In the genomic region with DNA sequence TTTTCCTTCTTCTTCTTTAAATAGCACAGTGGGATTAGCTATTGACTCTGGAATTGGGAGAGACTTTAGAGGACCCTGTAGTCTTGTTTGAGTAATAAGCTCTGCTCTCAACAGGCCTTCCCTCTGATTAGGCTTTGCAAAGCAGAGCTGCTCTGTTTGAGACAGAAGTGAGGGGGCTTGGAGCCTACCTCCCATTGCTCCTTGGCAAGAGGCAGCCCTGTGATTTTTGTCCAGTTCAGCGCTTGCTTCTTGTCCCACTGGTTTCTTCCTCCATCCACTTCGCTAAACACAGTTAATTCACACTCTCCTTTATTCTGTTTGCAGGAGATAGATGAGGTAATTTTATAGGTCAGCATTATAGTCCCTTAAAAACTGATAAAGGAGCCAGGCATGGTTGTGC, we compare ENCODE assay signal across 15 mouse cellular contexts. TPM values are rescaled to one million over a fixed set of nuclear protein-coding genes. Genes with fewer than 3 reads are reported as not detected.
DNase-seq lines count a peak whose midpoint lies in the region; ATAC-seq and TF ChIP-seq lines count a peak whose summit lies in the region.
"Had no signal": no experiment of that assay in that cellular context is flagged by ENCODE, and none has a peak within 500 bp of the region (broad histone marks: within the 10 kb centered on the region; RNA-seq: fewer than 3 reads in every experiment).

No protein-coding gene starts in this region.

- no peak for TF ChIP-seq EP300 in ES-Bruce4 (IDR thresholded peaks at IDR 0.05; ENCODE audit: insufficient read depth, low read depth, low read length)

- no peak overlapping the region for H3K27ac ChIP-seq in forebrain, postnatal 0 days (ENCODE audit: low read depth, low read length)
- no peak overlapping the region for H3K27ac ChIP-seq in forebrain, embryonic 15.5 days (replicated peaks)
- peak overlapping the region; percentile 82 for H3K27ac ChIP-seq in liver, embryonic 12.5 days
- H3K27ac ChIP-seq in liver, embryonic 11.5 days (ENCODE audit: low read depth, low read length) = no peak overlapping the region
- peak overlapping the region; percentile 76 for H3K27ac ChIP-seq in ES-Bruce4 (ENCODE audit: insufficient read depth, low read length)
- H3K27ac ChIP-seq in liver, embryonic 16.5 days (ENCODE audit: low read length) = peak overlapping the region; percentile 69
- H3K27ac ChIP-seq: forebrain, embryonic 12.5 days; heart, embryonic 13.5 days; kidney, postnatal 0 days had no signal

- DNase-seq in forebrain, postnatal 0 days = no peak
- DNase-seq in liver, embryonic 11.5 days (ENCODE audit: low spot score) = no peak
- no peak for DNase-seq in embryo, embryonic 10.5 days (ENCODE audit: low spot score)
- DNase-seq: heart, postnatal 4 days; kidney, adult 18-20 months; thymus, postnatal 25 days had no signal

- TF ChIP-seq POLR2A in ES-Bruce4 (IDR thresholded peaks at IDR 0.05; ENCODE audit: insufficient read depth, low read length) = no peak

- no peaks in the 10 kb centered on the region for H3K27me3 ChIP-seq in forebrain, postnatal 0 days (ENCODE audit: insufficient read depth, low read length)
- H3K27me3 ChIP-seq in forebrain, embryonic 15.5 days = no peaks in the 10 kb centered on the region
- H3K27me3 ChIP-seq in liver, embryonic 12.5 days (replicated peaks) = no peaks in the 10 kb centered on the region
- H3K27me3 ChIP-seq in liver, embryonic 11.5 days (replicated peaks; ENCODE audit: control insufficient read depth, insufficient read depth, low read length) = no peaks in the 10 kb centered on the region
- H3K27me3 ChIP-seq in ES-Bruce4 (ENCODE audit: control insufficient read depth, insufficient read depth, low read length, poor library complexity, severe bottlenecking) = no peaks in the 10 kb centered on the region
- no peaks in the 10 kb centered on the region for H3K27me3 ChIP-seq in liver, embryonic 16.5 days (ENCODE audit: control insufficient read depth, insufficient read depth, low read depth, low read length)
- H3K27me3 ChIP-seq: forebrain, embryonic 12.5 days; heart, embryonic 13.5 days had no signal

- no peaks in the 10 kb centered on the region for H3K9me3 ChIP-seq in forebrain, postnatal 0 days (ENCODE audit: low read length)
- no peaks in the 10 kb centered on the region for H3K9me3 ChIP-seq in forebrain, embryonic 15.5 days
- H3K9me3 ChIP-seq in liver, embryonic 12.5 days (replicated peaks) = no peaks in the 10 kb centered on the region
- no peaks in the 10 kb centered on the region for H3K9me3 ChIP-seq in liver, embryonic 11.5 days (ENCODE audit: control insufficient read depth, low read length)
- H3K9me3 ChIP-seq in ES-Bruce4 (replicated peaks; ENCODE audit: control insufficient read depth, insufficient read depth, low read length, poor library complexity, severe bottlenecking) = no peaks in the 10 kb centered on the region
- no peaks in the 10 kb centered on the region for H3K9me3 ChIP-seq in liver, embryonic 16.5 days (replicated peaks; ENCODE audit: control insufficient read depth, low read length)
- H3K9me3 ChIP-seq: forebrain, embryonic 12.5 days; heart, embryonic 13.5 days had no signal

- ATAC-seq in forebrain, postnatal 0 days = 0 out of 2 replicates have a peak, but pooled peaks have one; percentile 13
- no peak for ATAC-seq in forebrain, embryonic 15.5 days (replicated peaks)
- no peak for ATAC-seq in liver, embryonic 12.5 days
- ATAC-seq in liver, embryonic 11.5 days (replicated peaks; ENCODE audit: low FRiP score) = no peak
- ATAC-seq in liver, embryonic 16.5 days (ENCODE audit: low read depth) = no peak
- ATAC-seq: CD4-positive, CD25-positive, alpha-beta regulatory T cell, adult 4 months; midbrain, embryonic 16.5 days had no signal

- H3K4me3 ChIP-seq in forebrain, postnatal 0 days (ENCODE audit: low read depth, low read length) = no peak overlapping the region
- H3K4me3 ChIP-seq in forebrain, embryonic 15.5 days = no peak overlapping the region
- no peak overlapping the region for H3K4me3 ChIP-seq in liver, embryonic 12.5 days
- no peak overlapping the region for H3K4me3 ChIP-seq in liver, embryonic 11.5 days (ENCODE audit: low read depth, low read length)
- no peak overlapping the region for H3K4me3 ChIP-seq in ES-Bruce4 (ENCODE audit: low read depth, low read length)
- no peak overlapping the region for H3K4me3 ChIP-seq in liver, embryonic 16.5 days (ENCODE audit: low read depth, low read length)
- H3K4me3 ChIP-seq: forebrain, embryonic 12.5 days; heart, embryonic 13.5 days had no signal

- TF ChIP-seq CTCF in forebrain, postnatal 0 days (IDR thresholded peaks at IDR 0.05; ENCODE audit: low read depth) = no peak
- TF ChIP-seq CTCF in ES-Bruce4 (IDR thresholded peaks at IDR 0.05; ENCODE audit: low read depth, low read length) = no peak

- whole genome bisulfite sequencing in forebrain, postnatal 0 days = 68% methylated on average over 2 of the region's 2 CpGs
- WGBS in forebrain, embryonic 15.5 days = 74% methylated on average over 2 of the region's 2 CpGs
- 88% methylated on average over 2 of the region's 2 CpGs for WGBS in liver, embryonic 12.5 days (ENCODE audit: insufficient replicate concordance)
- WGBS in liver, embryonic 11.5 days = 87% methylated on average over 2 of the region's 2 CpGs
- WGBS in liver, embryonic 16.5 days (ENCODE audit: insufficient replicate concordance) = 85% methylated on average over 2 of the region's 2 CpGs

- no peak overlapping the region for H3K4me2 ChIP-seq in forebrain, postnatal 0 days (ENCODE audit: low read depth)
- H3K4me2 ChIP-seq in forebrain, embryonic 15.5 days (replicated peaks) = no peak overlapping the region
- H3K4me2 ChIP-seq in liver, embryonic 12.5 days = peak overlapping the region; percentile 53
- no peak overlapping the region for H3K4me2 ChIP-seq in liver, embryonic 11.5 days
- no peak overlapping the region for H3K4me2 ChIP-seq in liver, embryonic 16.5 days (ENCODE audit: low read depth, low read length)
- H3K4me2 ChIP-seq: forebrain, embryonic 12.5 days; heart, embryonic 13.5 days had no signal

- H3K4me1 ChIP-seq in forebrain, postnatal 0 days (ENCODE audit: insufficient read depth) = no peaks in the 10 kb centered on the region
- H3K4me1 ChIP-seq in forebrain, embryonic 15.5 days = no peaks in the 10 kb centered on the region
- peaks cover 78% of the 10 kb centered on the region for H3K4me1 ChIP-seq in liver, embryonic 12.5 days
- H3K4me1 ChIP-seq in liver, embryonic 11.5 days (replicated peaks; ENCODE audit: control insufficient read depth, insufficient read depth, low read length) = peaks cover 4% of the 10 kb centered on the region
- peaks cover 5% of the 10 kb centered on the region for H3K4me1 ChIP-seq in ES-Bruce4 (ENCODE audit: control insufficient read depth, insufficient read depth, low read length)
- peaks cover 19% of the 10 kb centered on the region for H3K4me1 ChIP-seq in liver, embryonic 16.5 days (ENCODE audit: control insufficient read depth, low read depth, low read length)
- H3K4me1 ChIP-seq: forebrain, embryonic 12.5 days; heart, embryonic 13.5 days had no signal

- peaks cover 27% of the 10 kb centered on the region for H3K36me3 ChIP-seq in forebrain, postnatal 0 days (ENCODE audit: insufficient read depth)
- H3K36me3 ChIP-seq in forebrain, embryonic 15.5 days = peaks cover 32% of the 10 kb centered on the region
- H3K36me3 ChIP-seq in liver, embryonic 12.5 days = peaks cover 43% of the 10 kb centered on the region
- H3K36me3 ChIP-seq in liver, embryonic 11.5 days (ENCODE audit: control insufficient read depth, insufficient read depth, low read length) = peaks cover 18% of the 10 kb centered on the region; the same call in 1 of the 2 replicates
- no peaks in the 10 kb centered on the region for H3K36me3 ChIP-seq in ES-Bruce4 (ENCODE audit: control insufficient read depth, insufficient read depth, low read length, poor library complexity, severe bottlenecking)
- peaks cover 27% of the 10 kb centered on the region for H3K36me3 ChIP-seq in liver, embryonic 16.5 days (ENCODE audit: control insufficient read depth, insufficient read depth)

- H3K9ac ChIP-seq in forebrain, postnatal 0 days = no peak overlapping the region
- no peak overlapping the region for H3K9ac ChIP-seq in forebrain, embryonic 15.5 days (replicated peaks)
- H3K9ac ChIP-seq in liver, embryonic 12.5 days = 0 out of 2 replicates have a peak overlapping the region, but pooled peaks have one; percentile 48
- no peak overlapping the region for H3K9ac ChIP-seq in liver, embryonic 11.5 days (ENCODE audit: low read depth, low read length)
- H3K9ac ChIP-seq in ES-Bruce4 (ENCODE audit: low read depth, poor library complexity, severe bottlenecking) = no peak overlapping the region
- H3K9ac ChIP-seq in liver, embryonic 16.5 days (ENCODE audit: low read depth, low read length) = no peak overlapping the region
- H3K9ac ChIP-seq: forebrain, embryonic 12.5 days; heart, embryonic 13.5 days had no signal

RNA-seq across cellular contexts. Expression of a gene that starts 19.0 kb away (rescaled TPM):
- total RNA-seq in forebrain, postnatal 0 days (2014; rRNA removed) = 50.8 and 71.4 TPM in 2 replicates
- 58.9 and 73.7 TPM in 2 replicates for polyA plus RNA-seq in forebrain, postnatal 0 days (2015; fragmentation: Nextera tagmentation; extraction: Ambion mirVana)
- 57.1 and 59.6 TPM in 2 replicates for polyA plus RNA-seq in forebrain, embryonic 15.5 days (2015; fragmentation: Nextera tagmentation; extraction: Ambion mirVana)
- polyA plus RNA-seq in liver, embryonic 12.5 days (2016; fragmentation: Nextera tagmentation; extraction: Ambion mirVana) = 41.9 and 43.1 TPM in 2 replicates
- polyA plus RNA-seq in liver, embryonic 11.5 days (2014; fragmentation: Nextera tagmentation; extraction: Ambion mirVana) = 30.8 and 36.0 TPM in 2 replicates
- 11.9 and 13.1 TPM in 2 replicates for polyA plus RNA-seq in ES-Bruce4 (2011; ENCODE audit: insufficient read depth, insufficient read length, low read depth, missing spikeins)
- 21.0 and 21.3 TPM in 2 replicates for polyA plus RNA-seq in liver, embryonic 16.5 days (2015; fragmentation: Nextera tagmentation; extraction: Ambion mirVana)

Comparison
In these comparisons a context has a peak if more than half of its experiments do, and no peak if none do; other contexts are left out.
1. H3K27ac ChIP-seq: peak in liver, embryonic 12.5 days (single experiment), ES-Bruce4 (single experiment) and liver, embryonic 16.5 days (single experiment); none in forebrain, postnatal 0 days (single experiment), forebrain, embryonic 15.5 days (single experiment) and liver, embryonic 11.5 days (single experiment).